Mouse (Mus musculus) embryonic facial prominence, embryonic 10.5 days (tissue): Measurements from ENCODE around the gene Thrap3. TPM values are rescaled to one million over a fixed set of nuclear protein-coding genes. Genes with fewer than 3 reads are reported as not detected.

Source experiments
- DNase-seq: peaks from one replicate; pipeline ENCODE4 v3.0.0-alpha.2; 2017; ENCODE audit warnings: low spot score
- H3K27ac ChIP-seq: fragments of 300-500 bp; sonication (generic); replicated peaks from 2 replicates; pipeline ENCODE4 v1.5.1; 2016; ENCODE audit warnings: mild to moderate bottlenecking
- H3K27me3 ChIP-seq: fragments of 300-500 bp; sonication (generic); replicated peaks from 2 replicates; pipeline ENCODE4 v1.6.1; 2016; ENCODE audit warnings: low read depth, mild to moderate bottlenecking; ENCODE audit not compliant: poor library complexity, severe bottlenecking
- H3K36me3 ChIP-seq: fragments of 300-500 bp; sonication (generic); replicated peaks from 2 replicates; pipeline ENCODE4 v1.6.1; 2016; ENCODE audit warnings: mild to moderate bottlenecking, moderate library complexity
- H3K4me1 ChIP-seq: fragments of 300-500 bp; sonication (generic); 2 replicates; pipeline ENCODE4 v1.6.1; 2016
- H3K4me3 ChIP-seq: fragments of 300-500 bp; sonication (generic); 2 replicates; pipeline ENCODE4 v1.5.1; 2016; ENCODE audit warnings: mild to moderate bottlenecking, moderate library complexity
- H3K9me3 ChIP-seq: fragments of 300-500 bp; sonication (generic); 2 replicates; pipeline ENCODE4 v1.6.1; 2016; ENCODE audit warnings: mild to moderate bottlenecking
- WGBS: fragments of 180-500 bp; shearing (Covaris S2); methylation state at CpG from one replicate; pipeline ENCODE4 v1.1.7; 2016; 5-methylcytosine and 5-hydroxymethylcytosine counted together
- polyA plus RNA-seq: library from polyadenylated mRNA; unstranded; fragments of >200 nt; fragmentation: Nextera tagmentation; extraction: Ambion mirVana; gene quantifications from 2 replicates; pipeline ENCODE4 v1.2.1, GENCODE M21; 2016

Gene Thrap3
- 262 and 263 TPM in 2 replicates for polyA plus RNA-seq

GRCm38 (mm10) chr4:126202303-126203181 lies at the start of gene Thrap3:
Gene Thrap3, minus strand, starts transcription at chr4:126202760.
- H3K36me3 ChIP-seq: peaks cover 32% of the 10 kb centered on the region
- H3K27me3 ChIP-seq: no peaks in the 10 kb centered on the region
- peak; percentile 99 for DNase-seq
- WGBS: under 1% methylated on average over 74 of the region's 75 CpGs
- peak within 1 kb of the TSS; percentile 83 for H3K4me3 ChIP-seq
- H3K4me1 ChIP-seq: peaks cover 34% of the 10 kb centered on the region
- peak within 1 kb of the TSS; percentile 98 for H3K27ac ChIP-seq
- H3K9me3 ChIP-seq: no peaks in the 10 kb centered on the region

- DNase-seq: peak; percentile 56
- Histone ChIP-seq H3K36me3 (peaks cover 55% of the 10 kb centered on the region), H3K4me1 (peaks cover 75% of the 10 kb centered on the region), H3K9me3 (no peaks in the 10 kb centered on the region), H3K27ac (peak overlapping the region; percentile 76), H3K4me3 (peak overlapping the region; percentile 42), H3K27me3 (no peaks in the 10 kb centered on the region)
- WGBS: 56% methylated on average over 11 of the region's 11 CpGs
Observed at GRCm38 (mm10) chr4:126251655-126252254, 49.2 kb upstream of the Thrap3 start.

- 55% methylated on average over 4 of the region's 4 CpGs for WGBS
- Histone ChIP-seq H3K4me1 (peaks cover 72% of the 10 kb centered on the region), H3K36me3 (peaks cover 66% of the 10 kb centered on the region), H3K27ac (no peak overlapping the region), H3K4me3 (no peak overlapping the region), H3K27me3 (no peaks in the 10 kb centered on the region), H3K9me3 (no peaks in the 10 kb centered on the region)
- no peak for DNase-seq
Observed at GRCm38 (mm10) chr4:126250659-126251058, 48.1 kb upstream of the Thrap3 start.

- 0 out of 2 replicates have a peak overlapping the region, but pooled peaks have one; percentile 8 for H3K27ac ChIP-seq
- peaks cover 52% of the 10 kb centered on the region for H3K4me1 ChIP-seq
- peaks cover 84% of the 10 kb centered on the region for H3K36me3 ChIP-seq
- no peak for DNase-seq
- no peaks in the 10 kb centered on the region for H3K9me3 ChIP-seq
- H3K27me3 ChIP-seq: no peaks in the 10 kb centered on the region
- WGBS: 21% methylated on average over 11 of the region's 11 CpGs
- H3K4me3 ChIP-seq: no peak overlapping the region
Observed at GRCm38 (mm10) chr4:126248261-126248868, 45.8 kb upstream of the Thrap3 start.

- no peaks in the 10 kb centered on the region for H3K27me3 ChIP-seq
- DNase-seq: no peak
- peaks cover 39% of the 10 kb centered on the region for H3K4me1 ChIP-seq
- no peaks in the 10 kb centered on the region for H3K9me3 ChIP-seq
- H3K4me3 ChIP-seq: no peak overlapping the region
- peaks cover 87% of the 10 kb centered on the region for H3K36me3 ChIP-seq
- H3K27ac ChIP-seq: no peak overlapping the region
- WGBS: 80% methylated on average over 13 of the region's 13 CpGs
Observed at GRCm38 (mm10) chr4:126246202-126246889, 43.8 kb upstream of the Thrap3 start.

GRCm38 (mm10) chr4:126242510-126242909 lies 40.0 kb upstream of the Thrap3 start:
- no peak for DNase-seq
- Histone ChIP-seq H3K27ac (no peak overlapping the region), H3K36me3 (peaks cover 95% of the 10 kb centered on the region), H3K4me3 (no peak overlapping the region), H3K9me3 (no peaks in the 10 kb centered on the region), H3K27me3 (no peaks in the 10 kb centered on the region), H3K4me1 (peaks cover 21% of the 10 kb centered on the region)
- 92% methylated on average over 6 of the region's 6 CpGs for WGBS

GRCm38 (mm10) chr4:126241956-126242355 lies 39.4 kb upstream of the Thrap3 start:
- Histone ChIP-seq H3K4me3 (no peak overlapping the region), H3K27me3 (no peaks in the 10 kb centered on the region), H3K36me3 (peaks cover 95% of the 10 kb centered on the region), H3K4me1 (peaks cover 22% of the 10 kb centered on the region), H3K27ac (no peak overlapping the region), H3K9me3 (no peaks in the 10 kb centered on the region)
- no peak for DNase-seq
- 52% methylated on average over 9 of the region's 9 CpGs for WGBS

GRCm38 (mm10) chr4:126239862-126240475 lies 37.4 kb upstream of the Thrap3 start:
- H3K27me3 ChIP-seq: no peaks in the 10 kb centered on the region
- no peaks in the 10 kb centered on the region for H3K9me3 ChIP-seq
- no peak overlapping the region for H3K4me3 ChIP-seq
- DNase-seq: no peak
- no peak overlapping the region for H3K27ac ChIP-seq
- H3K36me3 ChIP-seq: peaks cover 95% of the 10 kb centered on the region
- 93% methylated on average over 13 of the region's 13 CpGs for WGBS
- H3K4me1 ChIP-seq: peaks cover 25% of the 10 kb centered on the region

- Histone ChIP-seq H3K4me3 (no peak overlapping the region), H3K36me3 (peaks cover 100% of the 10 kb centered on the region), H3K27me3 (no peaks in the 10 kb centered on the region), H3K4me1 (peaks cover 25% of the 10 kb centered on the region), H3K27ac (0 out of 2 replicates have a peak overlapping the region, but pooled peaks have one; percentile 12), H3K9me3 (no peaks in the 10 kb centered on the region)
- WGBS: 79% methylated on average over 5 of the region's 5 CpGs
- DNase-seq: no peak
Observed at GRCm38 (mm10) chr4:126237721-126238242, 35.2 kb upstream of the Thrap3 start.

GRCm38 (mm10) chr4:126236467-126237280 lies 34.1 kb upstream of the Thrap3 start:
- H3K36me3 ChIP-seq: peaks cover 100% of the 10 kb centered on the region

GRCm38 (mm10) chr4:126235191-126235590 lies 32.6 kb upstream of the Thrap3 start:
- DNase-seq: no peak
- Histone ChIP-seq H3K9me3 (no peaks in the 10 kb centered on the region), H3K4me1 (peaks cover 18% of the 10 kb centered on the region), H3K4me3 (no peak overlapping the region), H3K36me3 (peaks cover 100% of the 10 kb centered on the region), H3K27ac (no peak overlapping the region), H3K27me3 (no peaks in the 10 kb centered on the region)
- WGBS: 93% methylated on average over 10 of the region's 10 CpGs

More at GRCm38 (mm10) chr4:126236467-126237280, 34.1 kb upstream of the Thrap3 start:
- Histone ChIP-seq H3K27ac (peak overlapping the region; percentile 44; the same call in 1 of the 2 replicates), H3K4me3 (peak overlapping the region; percentile 31; the same call in 1 of the 2 replicates), H3K9me3 (no peaks in the 10 kb centered on the region), H3K4me1 (peaks cover 18% of the 10 kb centered on the region), H3K27me3 (no peaks in the 10 kb centered on the region)
- 53% methylated on average over 63 of the region's 63 CpGs for WGBS
- no peak for DNase-seq
